ENCODE assay signal across 10 mouse cellular contexts in the genomic region with DNA sequence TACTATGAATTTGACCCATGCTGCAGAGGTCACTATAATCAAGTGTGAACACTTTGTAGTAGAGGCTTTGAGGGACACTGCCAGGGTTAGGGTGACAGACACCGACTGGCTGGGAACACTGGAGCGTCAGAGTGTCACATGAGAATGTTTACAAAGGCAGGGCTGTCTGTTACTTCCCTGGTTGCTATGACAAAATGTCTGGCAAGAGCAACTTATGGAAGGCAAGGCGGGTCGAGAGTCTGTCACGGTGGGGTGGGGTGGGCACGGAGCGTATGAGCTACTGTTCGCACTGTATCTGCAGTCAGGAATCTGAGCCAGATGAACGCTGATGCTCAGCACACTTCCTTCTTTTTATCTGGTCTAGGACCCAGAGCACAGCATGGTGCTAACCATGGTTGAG. TPM values are rescaled to one million over a fixed set of nuclear protein-coding genes. Genes with fewer than 3 reads are reported as not detected.
DNase-seq lines count a peak whose midpoint lies in the region; ATAC-seq and TF ChIP-seq lines count a peak whose summit lies in the region.
"Had no signal": no experiment of that assay in that cellular context is flagged by ENCODE, and none has a peak within 500 bp of the region (broad histone marks: within the 10 kb centered on the region; RNA-seq: fewer than 3 reads in every experiment).

No protein-coding gene starts in this region.

- no peak for TF ChIP-seq POLR2A in brain, embryonic 14.5 days (IDR thresholded peaks at IDR 0.05; ENCODE audit: borderline replicate concordance, extremely low read depth, insufficient read depth, insufficient read length, poor library complexity, severe bottlenecking)

- no peaks in the 10 kb centered on the region for H3K27me3 ChIP-seq in forebrain, embryonic 11.5 days (ENCODE audit: control insufficient read depth, insufficient read depth, low read length)
- H3K27me3 ChIP-seq in forebrain, embryonic 10.5 days (ENCODE audit: poor library complexity, severe bottlenecking): peaks cover 3% of the 10 kb centered on the region; the same call in 1 of the 2 replicates
- H3K27me3 ChIP-seq in kidney, embryonic 16.5 days (ENCODE audit: insufficient read depth, low read length): no peaks in the 10 kb centered on the region
- no peaks in the 10 kb centered on the region for H3K27me3 ChIP-seq in hindbrain, embryonic 16.5 days (replicated peaks; ENCODE audit: control insufficient read depth, insufficient read depth, low read length)
- H3K27me3 ChIP-seq: embryonic facial prominence, embryonic 13.5 days had no signal

- 80% methylated on average over 9 of the region's 9 CpGs for WGBS in forebrain, embryonic 11.5 days
- WGBS in forebrain, embryonic 10.5 days: 75% methylated on average over 9 of the region's 9 CpGs
- WGBS in kidney, embryonic 16.5 days: 28% methylated on average over 9 of the region's 9 CpGs
- WGBS in hindbrain, embryonic 16.5 days: 55% methylated on average over 9 of the region's 9 CpGs

- H3K36me3 ChIP-seq in forebrain, embryonic 11.5 days (ENCODE audit: control insufficient read depth, insufficient read depth, low read length): no peaks in the 10 kb centered on the region
- H3K36me3 ChIP-seq in forebrain, embryonic 10.5 days (replicated peaks): no peaks in the 10 kb centered on the region
- 0 out of 2 replicates have a peak, but pooled peaks cover 1% of the 10 kb centered on the region for H3K36me3 ChIP-seq in kidney, embryonic 16.5 days (ENCODE audit: insufficient read depth, low read length)
- no peaks in the 10 kb centered on the region for H3K36me3 ChIP-seq in hindbrain, embryonic 16.5 days (ENCODE audit: control insufficient read depth, insufficient read depth, low read length)
- H3K36me3 ChIP-seq: embryonic facial prominence, embryonic 13.5 days had no signal

- H3K4me3 ChIP-seq in forebrain, embryonic 11.5 days (ENCODE audit: low read depth, low read length): no peak overlapping the region
- H3K4me3 ChIP-seq in forebrain, embryonic 10.5 days: no peak overlapping the region
- H3K4me3 ChIP-seq in kidney, embryonic 16.5 days (ENCODE audit: low read length): no peak overlapping the region
- no peak overlapping the region for H3K4me3 ChIP-seq in hindbrain, embryonic 16.5 days (ENCODE audit: low read length)
- H3K4me3 ChIP-seq: embryonic facial prominence, embryonic 13.5 days had no signal

- no peak overlapping the region for H3K4me2 ChIP-seq in forebrain, embryonic 11.5 days (ENCODE audit: low read depth, low read length, severe bottlenecking)
- peak overlapping the region; percentile 35; the same call in 1 of the 2 replicates for H3K4me2 ChIP-seq in kidney, embryonic 16.5 days (replicated peaks; ENCODE audit: low read depth, low read length)
- 0 out of 2 replicates have a peak overlapping the region, but pooled peaks have one; percentile 6 for H3K4me2 ChIP-seq in hindbrain, embryonic 16.5 days (ENCODE audit: low read length)
- H3K4me2 ChIP-seq: embryonic facial prominence, embryonic 13.5 days had no signal

- H3K27ac ChIP-seq in forebrain, embryonic 11.5 days (ENCODE audit: low read depth, low read length): no peak overlapping the region
- no peak overlapping the region for H3K27ac ChIP-seq in forebrain, embryonic 10.5 days
- no peak overlapping the region for H3K27ac ChIP-seq in kidney, embryonic 16.5 days (ENCODE audit: low read length)
- no peak overlapping the region for H3K27ac ChIP-seq in hindbrain, embryonic 16.5 days (ENCODE audit: low read depth, low read length)
- H3K27ac ChIP-seq: embryonic facial prominence, embryonic 13.5 days; macrophage had no signal

- H3K9ac ChIP-seq in forebrain, embryonic 11.5 days (ENCODE audit: low read length): no peak overlapping the region
- H3K9ac ChIP-seq in kidney, embryonic 16.5 days (replicated peaks; ENCODE audit: low read length): no peak overlapping the region
- no peak overlapping the region for H3K9ac ChIP-seq in hindbrain, embryonic 16.5 days (ENCODE audit: low read depth, low read length)
- H3K9ac ChIP-seq: embryonic facial prominence, embryonic 13.5 days had no signal

- DNase-seq in forebrain, embryonic 11.5 days (ENCODE audit: low spot score): no peak
- DNase-seq in forebrain, embryonic 10.5 days (ENCODE audit: extremely low spot score, low spot score): no peak
- no peak for DNase-seq in kidney, adult 18-20 months
- DNase-seq in brain, embryonic 14.5 days (ENCODE audit: low read depth): peak; percentile 83
- DNase-seq in spleen, postnatal 36 days (ENCODE audit: low spot score in 2 of 2): no peak
- DNase-seq in spleen, postnatal 14 days (ENCODE audit: low spot score in 2 of 2): no peak

- TF ChIP-seq CTCF in brain, embryonic 14.5 days (IDR thresholded peaks at IDR 0.05; ENCODE audit: borderline replicate concordance, extremely low read depth, insufficient read depth, insufficient read length): no peak

- no peaks in the 10 kb centered on the region for H3K4me1 ChIP-seq in forebrain, embryonic 11.5 days (replicated peaks; ENCODE audit: control insufficient read depth, insufficient read depth, low read length)
- H3K4me1 ChIP-seq in forebrain, embryonic 10.5 days: 0 out of 2 replicates have a peak, but pooled peaks cover 14% of the 10 kb centered on the region
- no peaks in the 10 kb centered on the region for H3K4me1 ChIP-seq in kidney, embryonic 16.5 days (ENCODE audit: insufficient read depth, low read length)
- H3K4me1 ChIP-seq in hindbrain, embryonic 16.5 days (ENCODE audit: control insufficient read depth, insufficient read depth, low read depth, low read length): no peaks in the 10 kb centered on the region
- H3K4me1 ChIP-seq: embryonic facial prominence, embryonic 13.5 days had no signal

- no peaks in the 10 kb centered on the region for H3K9me3 ChIP-seq in forebrain, embryonic 11.5 days (ENCODE audit: control insufficient read depth, low read length)
- no peaks in the 10 kb centered on the region for H3K9me3 ChIP-seq in forebrain, embryonic 10.5 days
- no peaks in the 10 kb centered on the region for H3K9me3 ChIP-seq in kidney, embryonic 16.5 days (ENCODE audit: low read length)
- no peaks in the 10 kb centered on the region for H3K9me3 ChIP-seq in hindbrain, embryonic 16.5 days (ENCODE audit: control insufficient read depth, low read length)

- peak; percentile 46; the same call in 1 of the 2 replicates for ATAC-seq in forebrain, embryonic 11.5 days (replicated peaks; ENCODE audit: low FRiP score)
- ATAC-seq in kidney, embryonic 16.5 days (ENCODE audit: low FRiP score, low TSS enrichment): peak; percentile 59; the same call in 1 of the 2 replicates
- peak; percentile 66 for ATAC-seq in hindbrain, embryonic 16.5 days

RNA-seq across cellular contexts. Expression of a gene that starts 34.7 kb away (rescaled TPM):
- 2.1 and 2.4 TPM in 2 replicates for polyA plus RNA-seq in forebrain, embryonic 11.5 days (2014; fragmentation: Nextera tagmentation; extraction: Ambion mirVana)
- 1.6 and 2.1 TPM in 2 replicates for polyA plus RNA-seq in forebrain, embryonic 10.5 days (2016; fragmentation: Nextera tagmentation; extraction: Ambion mirVana)
- polyA plus RNA-seq in kidney, embryonic 16.5 days (2015; fragmentation: Nextera tagmentation; extraction: Ambion mirVana): 0.94 and 1.1 TPM in 2 replicates
- 1.5 and 3.1 TPM in 2 replicates for polyA plus RNA-seq in brain, embryonic 14.5 days (2012; rRNA removed)
- polyA plus RNA-seq in hindbrain, embryonic 16.5 days (2015; fragmentation: Nextera tagmentation; extraction: Ambion mirVana): 7.8 and 8.1 TPM in 2 replicates
